Mouse (Mus musculus) bone marrow, adult 2 months (tissue): ENCODE data around the gene Taf1b.
A peak's percentile ranks its signal among the peaks of the same experiment; 100 is the strongest.
"Not testable (repeated sequence)": the region's sequence is repeated elsewhere in the genome, so short reads cannot be mapped to it uniquely, and the experiment has no call there.

ENCODE experiments used
- CTCF ChIP-seq: fragments of 200-500 bp; IDR thresholded peaks from 2 replicates; pipeline ENCODE4 v1.5.1; 2011; ENCODE audit warnings: low read length, control low read depth; ENCODE audit not compliant: control insufficient read depth, insufficient read depth
- POLR2A ChIP-seq: fragments of 200-500 bp; IDR thresholded peaks from 2 replicates; pipeline ENCODE4 v1.6.1; 2011; ENCODE audit warnings: low read depth, mild to moderate bottlenecking, control low read depth, low read length, borderline replicate concordance; ENCODE audit not compliant: control insufficient read depth

GRCm38 (mm10) chr12:24462121-24462520 is 36.0 kb upstream of the Taf1b start:
- TF ChIP-seq POLR2A = not testable (repeated sequence)
- TF ChIP-seq CTCF = peak; percentile 59; the same call in 1 of the 2 replicates
